Mouse (Mus musculus) CH12.LX (cell line): ENCODE data around the gene Pbx1.

Experiments used
- CTCF ChIP-seq, 2 experiments: IDR thresholded peaks in 1 of 2; conservative IDR thresholded peaks in 1 of 2; 2 replicates each; pipeline ENCODE4 v1.5.1; 2011 to 2012; ENCODE audit warnings: low read depth in 2 of 2, low read length in 2 of 2, improper control_type of control experiment in 1 of 2, inconsistent platforms in 1 of 2, mild to moderate bottlenecking in 1 of 2, moderate library complexity in 1 of 2
- ETS1 ChIP-seq: conservative IDR thresholded peaks from 2 replicates; pipeline ENCODE4 v1.6.1; 2012; ENCODE audit warnings: low read depth, mild to moderate bottlenecking, inconsistent platforms, low read length, improper control_type of control experiment, moderate library complexity

- no peak for TF ChIP-seq ETS1
- TF ChIP-seq CTCF (conservative IDR thresholded peaks at IDR 0.05 in 1 of 2, IDR thresholded peaks at IDR 0.05 in 1 of 2; ENCODE audit: low read depth in 2 of 2, low read length in 2 of 2): no peak
These were observed 147.4 kb downstream of the Pbx1 start for GRCm38 (mm10) chr1:168284566-168285141.
